Mouse (Mus musculus): Measurements from ENCODE around the gene Zbtb7a. TPM values are rescaled to one million over a fixed set of nuclear protein-coding genes. Genes with fewer than 3 reads are reported as not detected.

The Zbtb7a gene
- 100 to 1,000 TPM; 109 to 116 TPM for total RNA-seq (2021)

- peak; percentile 59 to 60 for DNase-seq
Observed at GRCm38 (mm10) chr10:81134966-81135681, at the start of gene Zbtb7a. Zbtb7a (plus strand) TSS chr10:81135220.

GRCm38 (mm10) chr10:81087021-81087420 is 48.0 kb upstream of the Zbtb7a start:
- DNase-seq: no peak

GRCm38 (mm10) chr10:81089216-81089615 is 45.8 kb upstream of the Zbtb7a start:
- DNase-seq: no peak

- DNase-seq: no peak
Observed at GRCm38 (mm10) chr10:81090621-81091020, 44.4 kb upstream of the Zbtb7a start.

- DNase-seq: no peak
Observed at GRCm38 (mm10) chr10:81092465-81093250, 42.4 kb upstream of the Zbtb7a start.

GRCm38 (mm10) chr10:81094931-81095678 is 39.9 kb upstream of the Zbtb7a start:
- no peak for DNase-seq

- peak; percentile 96 to 97 for DNase-seq
Observed at GRCm38 (mm10) chr10:81105565-81106112, 29.4 kb upstream of the Zbtb7a start, which contains the start of gene Map2k2. Map2k2 (plus strand) TSS chr10:81105915.

GRCm38 (mm10) chr10:81106113-81106721 is 28.8 kb upstream of the Zbtb7a start:
- DNase-seq: peak; percentile 82 to 83

DNA sequence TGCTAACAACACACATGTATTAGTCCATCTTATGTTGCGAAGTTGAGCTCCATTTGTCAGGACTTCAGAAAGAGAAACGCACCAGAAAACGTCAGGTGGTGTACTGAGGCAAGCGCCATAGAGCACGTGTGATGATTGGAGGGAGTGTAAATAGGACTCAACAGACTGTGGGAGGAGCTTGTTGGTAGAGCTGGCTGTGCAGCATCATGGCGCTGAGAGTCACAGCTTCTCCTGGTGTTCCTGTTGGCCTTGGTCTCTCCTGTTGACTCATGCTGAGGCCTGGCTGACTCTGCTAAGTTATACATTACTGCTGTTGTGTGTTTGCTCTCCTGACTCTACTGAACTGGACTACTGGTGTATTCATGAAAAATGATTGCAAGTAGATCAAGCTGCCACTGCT is 22.1 kb upstream of the Zbtb7a start:
- DNase-seq: no peak

DNA sequence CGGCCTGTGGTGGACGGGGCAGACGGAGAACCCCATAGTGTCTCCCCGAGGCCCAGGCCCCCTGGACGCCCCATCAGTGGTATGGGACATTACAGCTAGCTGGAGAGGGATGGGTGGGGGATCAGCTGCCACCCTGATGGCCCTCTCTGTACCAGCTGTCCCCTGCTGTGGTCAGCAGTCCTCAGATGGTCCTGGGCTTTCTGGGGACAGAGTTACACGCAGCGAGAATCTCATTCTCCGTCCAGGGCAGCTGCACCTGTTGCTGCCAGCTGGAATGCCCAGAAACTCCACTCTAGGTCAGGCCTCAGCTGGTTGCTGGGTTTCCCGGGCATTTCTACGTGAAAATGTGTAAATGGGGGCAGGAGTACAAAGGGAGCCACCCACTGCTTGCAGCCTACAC is 15.4 kb upstream of the Zbtb7a start:
- no peak for DNase-seq

DNA sequence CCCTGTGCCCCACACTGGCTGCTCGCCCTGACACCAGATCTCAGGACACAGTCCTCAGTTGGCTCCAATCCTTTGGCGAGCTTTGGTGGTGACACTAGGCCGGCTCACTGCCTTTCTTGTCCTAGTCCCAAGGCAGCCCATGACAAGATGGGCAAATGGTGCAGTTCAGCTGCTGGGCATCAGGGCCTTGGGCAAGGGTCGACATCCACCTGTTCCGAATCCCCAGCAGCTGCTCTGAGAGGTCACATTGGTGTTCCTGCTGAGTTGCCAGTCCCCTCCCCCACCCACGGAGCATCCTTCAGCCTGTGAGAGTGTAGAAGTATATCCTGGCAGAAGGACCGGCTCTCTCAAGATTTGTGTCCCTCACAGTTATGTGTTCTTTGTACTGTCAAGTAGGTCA is 14.4 kb upstream of the Zbtb7a start:
- DNase-seq: no peak

DNA sequence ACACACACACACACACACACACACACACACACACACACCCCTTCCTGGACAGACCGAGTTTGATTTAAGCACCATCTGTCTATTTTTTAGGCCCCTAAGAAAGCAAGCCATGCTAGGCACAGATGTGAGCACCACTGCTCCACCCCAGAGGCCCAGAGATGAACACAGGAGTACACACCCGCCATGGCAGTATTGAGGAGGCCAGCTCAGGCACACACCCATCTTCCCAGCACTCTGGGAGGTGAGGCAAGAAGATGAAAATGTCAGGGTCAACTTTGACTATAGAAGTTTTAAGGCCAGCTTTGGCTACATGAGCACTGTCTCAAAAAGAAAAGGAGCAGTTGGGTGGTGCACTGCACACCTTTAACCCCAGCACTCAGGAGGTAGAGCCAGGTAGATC is 12.1 kb upstream of the Zbtb7a start:
- DNase-seq: no peak

DNA sequence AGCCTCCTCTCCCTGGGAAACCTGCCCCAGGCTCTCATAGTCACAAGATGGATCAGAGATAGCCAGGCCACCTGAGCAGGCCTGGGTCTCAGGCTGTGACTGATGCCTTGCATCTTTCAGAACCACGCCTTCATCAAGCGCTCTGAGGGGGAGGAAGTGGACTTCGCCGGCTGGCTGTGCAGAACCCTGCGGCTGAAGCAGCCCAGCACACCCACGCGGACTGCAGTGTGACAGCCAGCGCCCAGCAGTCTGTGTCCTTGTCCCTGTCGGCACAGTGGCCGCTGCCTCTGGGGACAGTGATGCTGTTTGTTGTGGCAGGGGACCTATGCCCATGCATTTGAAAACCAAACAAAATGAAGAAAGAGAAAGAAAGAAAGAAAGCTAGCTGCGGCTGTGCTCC is 11.5 kb upstream of the Zbtb7a start:
- DNase-seq: no peak

DNA sequence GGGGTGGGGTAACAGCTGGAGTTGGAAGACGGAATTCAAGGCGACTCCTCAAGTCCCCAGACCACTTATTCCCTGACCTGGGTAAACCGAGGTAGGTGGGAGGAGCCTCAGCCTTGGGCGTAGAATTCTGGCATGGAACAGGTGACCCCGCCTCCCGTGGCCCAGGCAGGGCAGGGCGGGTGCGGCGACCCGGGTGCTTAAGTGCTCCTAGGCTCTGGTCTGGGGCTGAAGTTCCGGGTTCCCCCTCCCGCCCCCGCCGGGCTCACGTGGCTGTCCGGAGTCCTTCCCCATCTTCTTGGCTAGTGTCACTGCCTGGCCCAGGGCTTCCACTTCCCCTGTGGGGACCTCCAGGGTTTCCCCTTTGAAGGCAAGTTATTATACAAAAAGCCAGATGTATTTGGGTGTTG is 836 bp upstream of the Zbtb7a start:
- no peak for DNase-seq

- peak in 1 of 2 experiments; percentile 68 for DNase-seq
Observed at GRCm38 (mm10) chr10:81135831-81136705, 1.0 kb downstream of the Zbtb7a start.

GRCm38 (mm10) chr10:81136706-81137231 is 1.7 kb downstream of the Zbtb7a start:
- DNase-seq: peak; percentile 79 to 83

- peak; percentile 100 for DNase-seq
Observed at GRCm38 (mm10) chr10:81137252-81138130, 2.5 kb downstream of the Zbtb7a start.

- DNase-seq: no peak
Observed at GRCm38 (mm10) chr10:81138131-81138782, 3.2 kb downstream of the Zbtb7a start.

- no peak for DNase-seq
Observed at GRCm38 (mm10) chr10:81138821-81139528, 4.0 kb downstream of the Zbtb7a start.

Data from layer of hippocampus, postnatal 36 days (tissue).